Mouse (Mus musculus): ENCODE results near the gene Dhcr24.

DNA sequence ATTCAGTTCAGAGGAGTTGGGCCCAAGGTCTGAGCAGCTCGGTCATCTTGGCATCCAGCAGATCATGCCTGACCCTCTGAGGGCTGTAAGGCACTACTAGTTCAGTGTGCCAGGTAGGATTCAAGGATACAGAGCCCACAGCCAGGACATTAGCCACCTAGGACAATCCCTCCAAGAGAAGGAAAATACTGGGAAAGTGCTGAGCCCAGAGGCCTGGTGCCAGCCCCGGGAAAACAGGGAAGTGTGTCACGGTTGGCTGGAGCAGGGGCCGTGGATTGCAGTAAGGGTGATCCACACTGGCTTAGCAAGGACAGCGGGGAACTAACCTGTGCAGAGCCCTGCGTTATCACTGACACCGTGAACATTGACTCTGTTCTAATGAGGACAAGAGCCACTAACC is 16.7 kb downstream of the Dhcr24 start:
- TF ChIP-seq CTCF (IDR thresholded peaks at IDR 0.05; ENCODE audit: borderline replicate concordance, extremely low read depth, insufficient read depth, insufficient read length) (no peak), POLR2A (IDR thresholded peaks at IDR 0.05; ENCODE audit: borderline replicate concordance, extremely low read depth, insufficient read depth, insufficient read length, poor library complexity, severe bottlenecking) (no peak)
